Mouse (Mus musculus): Measurements from ENCODE around the gene Nsd1. TPM values are rescaled to one million over a fixed set of nuclear protein-coding genes. Genes with fewer than 3 reads are reported as not detected.

Nsd1 gene
- polyA plus RNA-seq, 1 experiment: 34.1 TPM

DNA sequence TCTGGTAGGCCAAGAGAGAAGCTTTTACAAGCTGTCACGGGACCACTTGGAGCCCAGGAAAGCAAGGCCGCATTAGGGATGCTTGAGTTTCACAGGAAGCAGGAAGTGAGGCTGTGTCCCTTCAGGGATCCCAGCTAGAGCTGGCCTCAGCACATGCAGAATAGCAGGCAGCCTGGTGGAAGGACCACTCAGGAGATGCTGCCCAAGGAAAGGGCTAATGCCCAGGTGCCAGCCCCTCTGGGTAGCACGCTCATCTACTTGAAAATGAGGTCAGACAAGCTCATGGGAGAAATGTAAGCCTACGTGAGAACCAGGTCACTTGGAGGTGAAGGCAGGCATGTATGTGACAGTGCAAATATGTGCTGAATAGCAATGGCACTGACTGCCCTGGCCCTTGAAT lies 117.6 kb downstream of the Nsd1 start:
- H3K4me3 ChIP-seq (ENCODE audit: insufficient read depth, low read depth, low read length): no peak overlapping the region
- H3K27ac ChIP-seq (replicated peaks; ENCODE audit: low read depth, low read length): no peak overlapping the region
- H3K4me1 ChIP-seq (ENCODE audit: control insufficient read depth, insufficient read depth, insufficient read length, low read length): no peaks in the 10 kb centered on the region

DNA sequence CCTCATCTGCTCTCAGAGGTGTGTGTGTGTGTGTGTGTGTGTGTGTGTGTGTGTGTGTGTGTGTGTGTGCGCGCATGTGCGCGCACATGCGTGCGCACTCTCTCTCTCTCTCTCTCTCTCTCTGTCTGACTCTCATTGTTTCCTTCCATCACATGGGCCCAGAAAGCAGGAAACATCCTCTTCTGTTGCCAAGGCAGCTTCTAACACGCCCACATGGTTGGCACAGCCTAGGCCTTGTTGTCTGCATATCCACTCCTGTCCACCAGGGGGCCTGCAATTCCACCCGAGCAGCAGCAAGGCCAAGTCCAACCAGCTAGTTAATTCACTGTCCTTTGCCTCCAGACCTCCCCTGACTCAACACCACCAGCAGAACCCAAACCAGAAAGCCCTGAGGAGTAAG lies 118.1 kb downstream of the Nsd1 start:
- no peak overlapping the region for H3K27ac ChIP-seq (replicated peaks; ENCODE audit: low read depth, low read length)
- H3K4me3 ChIP-seq (ENCODE audit: insufficient read depth, low read depth, low read length): no peak overlapping the region
- no peaks in the 10 kb centered on the region for H3K4me1 ChIP-seq (ENCODE audit: control insufficient read depth, insufficient read depth, insufficient read length, low read length)

DNA sequence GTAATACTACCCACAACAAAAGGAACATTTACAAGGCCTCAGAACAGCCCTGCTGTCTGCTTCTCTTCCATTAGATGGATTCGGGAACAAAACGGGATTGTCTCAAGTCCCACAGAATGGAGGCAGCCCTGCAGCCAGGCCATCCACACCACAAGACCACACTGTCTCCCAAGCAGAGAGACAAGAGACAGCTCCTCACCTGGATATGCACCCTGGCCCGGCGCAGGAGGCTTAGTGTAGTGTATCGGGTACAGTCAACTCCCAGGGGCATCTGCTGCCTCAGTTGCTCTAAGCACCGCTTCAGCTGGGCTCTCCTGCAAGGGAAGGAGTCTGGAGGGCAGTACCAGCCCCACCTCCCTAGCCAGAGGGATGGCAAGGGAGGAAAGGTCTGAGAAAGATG lies 118.6 kb downstream of the Nsd1 start:
- H3K4me3 ChIP-seq (ENCODE audit: insufficient read depth, low read depth, low read length): no peak overlapping the region
- H3K4me1 ChIP-seq (ENCODE audit: control insufficient read depth, insufficient read depth, insufficient read length, low read length): no peaks in the 10 kb centered on the region
- no peak overlapping the region for H3K27ac ChIP-seq (replicated peaks; ENCODE audit: low read depth, low read length)

DNA sequence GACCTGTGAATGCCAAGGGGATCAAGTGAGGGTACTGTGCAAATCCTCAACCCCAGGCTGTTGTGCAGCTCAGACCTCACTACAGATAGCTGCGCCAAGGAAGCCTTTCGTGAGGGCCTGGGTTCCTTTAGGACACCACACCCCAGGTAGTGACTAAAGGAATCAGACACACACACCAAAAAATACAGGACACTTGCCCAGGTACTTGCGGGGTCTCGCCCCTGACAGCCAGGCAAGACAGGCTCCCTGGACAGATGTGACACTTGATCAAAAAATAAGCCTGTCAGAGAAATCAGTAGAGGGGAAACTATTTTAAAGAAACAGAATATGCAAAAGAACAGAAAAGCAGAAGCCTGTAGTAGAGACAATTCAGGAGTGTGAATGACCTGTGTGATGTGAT lies 119.1 kb downstream of the Nsd1 start:
- H3K4me1 ChIP-seq (ENCODE audit: control insufficient read depth, insufficient read depth, insufficient read length, low read length): no peaks in the 10 kb centered on the region
- H3K27ac ChIP-seq (replicated peaks; ENCODE audit: low read depth, low read length): no peak overlapping the region
- peak overlapping the region; percentile 20; the same call in 1 of the 2 replicates for H3K4me3 ChIP-seq (ENCODE audit: insufficient read depth, low read depth, low read length)

DNA sequence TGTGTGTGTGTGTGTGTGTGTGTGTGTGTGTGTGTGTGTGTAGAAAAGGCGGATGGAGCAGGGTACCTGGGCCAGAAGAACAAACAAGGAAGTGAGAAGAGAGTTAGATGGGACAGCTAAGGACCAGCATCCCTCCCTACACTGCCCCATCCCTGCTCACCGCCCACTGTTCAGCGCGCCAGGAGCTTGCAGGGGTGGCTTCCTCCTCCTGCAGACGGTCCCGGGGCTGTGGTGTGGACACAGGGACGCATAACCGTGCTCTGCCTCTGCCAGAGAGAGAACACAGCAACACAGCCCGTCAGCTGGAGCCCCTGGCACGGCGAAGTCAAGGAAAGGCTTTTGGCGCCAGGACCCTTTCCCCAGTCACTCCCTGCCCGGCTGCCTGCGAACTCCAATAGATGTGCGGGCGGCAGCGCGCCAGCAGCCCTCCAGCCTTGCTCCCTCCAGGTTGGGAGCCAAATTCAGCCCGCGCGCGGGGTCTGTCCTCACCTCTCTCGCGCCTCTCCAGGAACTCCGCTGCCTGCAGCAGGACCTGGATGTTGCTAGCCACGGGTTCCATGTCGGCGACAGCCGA lies 119.6 kb downstream of the Nsd1 start:
- Histone ChIP-seq H3K4me3 (ENCODE audit: insufficient read depth, low read depth, low read length) (peak overlapping the region; percentile 52), H3K27ac (replicated peaks; ENCODE audit: low read depth, low read length) (no peak overlapping the region), H3K4me1 (ENCODE audit: control insufficient read depth, insufficient read depth, insufficient read length, low read length) (no peaks in the 10 kb centered on the region)

DNA sequence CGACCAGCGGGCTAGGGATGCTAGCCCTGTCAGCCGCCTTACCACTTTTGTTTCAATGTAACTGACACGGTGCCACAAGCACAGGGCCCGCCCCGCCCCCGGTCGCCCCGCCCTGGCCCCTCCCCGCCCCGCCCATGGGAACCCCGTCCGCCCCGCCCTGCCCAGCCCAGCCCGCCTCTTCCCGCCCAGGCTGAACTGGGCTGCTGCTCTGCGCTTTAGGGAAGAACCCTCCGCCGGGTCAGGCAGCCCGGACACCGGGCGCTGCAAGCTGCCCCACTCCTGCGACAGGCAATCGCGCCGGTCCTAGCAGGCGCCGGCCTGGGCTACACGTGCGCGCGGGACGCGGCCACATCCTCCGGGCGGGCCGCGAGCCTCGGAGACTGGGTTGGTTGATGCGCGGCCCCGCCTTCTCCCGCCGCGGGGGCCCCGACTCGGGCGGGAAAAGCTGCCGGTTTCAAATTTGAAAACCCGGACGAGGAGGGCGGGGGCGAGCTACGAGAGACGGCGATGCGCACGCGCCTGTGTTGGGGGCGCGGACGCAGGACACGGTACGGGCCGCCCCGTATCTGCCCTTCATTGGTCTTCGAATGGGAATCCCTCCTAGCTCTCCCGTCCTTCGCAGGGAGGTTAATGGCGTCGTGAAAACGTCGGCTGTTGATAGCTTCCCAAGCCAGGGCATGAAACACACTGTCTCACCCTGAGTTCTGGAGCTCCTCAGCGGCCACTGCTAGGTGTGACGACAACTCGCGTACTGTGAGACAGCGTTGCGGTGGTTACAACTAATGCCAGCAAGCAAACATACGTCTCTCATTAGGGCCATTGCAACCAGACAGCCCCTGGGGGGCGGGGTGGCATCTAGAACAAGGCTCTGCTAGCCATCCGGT lies 120.3 kb downstream of the Nsd1 start, which contains the start of gene Mxd3:
Gene Mxd3, minus strand, starts transcription at position 141 of the 884 bp plus-strand sequence.
- Histone ChIP-seq H3K4me1 (ENCODE audit: control insufficient read depth, insufficient read depth, insufficient read length, low read length) (no peaks in the 10 kb centered on the region), H3K27ac (replicated peaks; ENCODE audit: low read depth, low read length) (no peak within 1 kb of the TSS), H3K4me3 (ENCODE audit: insufficient read depth, low read depth, low read length) (peak within 1 kb of the TSS; percentile 77)

DNA sequence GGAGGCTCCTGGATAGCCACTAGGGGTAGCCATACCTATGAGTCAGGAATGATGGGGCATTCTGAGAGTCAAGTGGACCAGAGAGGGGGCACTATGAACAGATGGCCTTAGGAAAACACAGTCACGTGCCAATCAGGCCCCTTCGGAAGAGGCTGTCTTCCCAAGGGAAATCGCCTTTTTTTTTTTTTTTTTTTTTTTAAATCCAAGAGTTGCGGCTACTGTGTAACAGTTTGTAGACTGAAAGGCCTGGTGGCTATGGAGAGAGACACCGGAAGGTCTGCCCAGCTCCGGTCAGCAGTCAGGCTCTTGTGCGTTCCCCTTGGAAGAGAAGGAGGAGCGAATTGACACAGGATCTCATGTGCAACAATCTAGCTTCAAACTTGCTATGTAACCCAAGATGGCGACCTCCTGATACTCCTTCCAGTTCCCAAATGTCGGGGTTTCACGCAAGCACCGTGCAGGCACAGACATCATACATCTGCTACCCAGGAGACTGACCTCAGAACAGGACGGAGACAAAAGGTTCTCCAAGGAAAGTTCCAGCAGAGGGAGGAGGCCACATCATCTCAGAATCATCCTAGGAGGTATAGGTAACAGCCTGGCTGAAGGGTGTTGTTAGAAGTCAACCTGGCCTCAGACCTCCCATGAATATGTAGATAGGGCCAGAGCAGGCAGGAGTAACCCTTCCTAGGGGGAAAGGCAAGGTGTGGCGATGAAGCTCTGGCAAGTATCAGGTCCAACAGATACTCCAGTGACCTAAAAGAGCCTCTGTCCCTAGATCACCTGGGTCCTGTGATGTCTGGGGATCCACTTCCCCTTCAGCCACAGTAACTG lies 121.2 kb downstream of the Nsd1 start:
- H3K4me3 ChIP-seq (ENCODE audit: insufficient read depth, low read depth, low read length): peak overlapping the region; percentile 77
- H3K27ac ChIP-seq (replicated peaks; ENCODE audit: low read depth, low read length): no peak overlapping the region

DNA sequence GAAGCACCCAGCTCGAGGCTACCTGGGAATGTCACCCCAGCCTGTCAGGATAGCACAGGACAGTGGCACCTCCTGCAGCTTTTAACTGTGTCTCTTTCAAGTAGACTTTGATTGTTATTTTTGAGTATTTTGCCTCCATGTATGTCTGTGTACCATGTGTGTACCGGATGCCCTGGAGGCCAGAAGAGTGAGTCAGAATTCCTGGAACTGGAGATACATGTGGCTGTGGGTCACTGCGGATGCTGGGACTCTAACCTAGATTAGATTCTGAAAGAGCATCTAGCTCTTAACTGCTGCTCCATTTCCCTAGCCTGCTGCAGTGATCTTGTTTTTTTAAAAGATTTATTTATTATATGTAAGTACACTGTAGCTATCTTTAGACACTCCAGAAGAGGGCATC lies 122.7 kb downstream of the Nsd1 start:
- Histone ChIP-seq H3K4me1 (ENCODE audit: control insufficient read depth, insufficient read depth, insufficient read length, low read length) (no peaks in the 10 kb centered on the region), H3K27ac (replicated peaks; ENCODE audit: low read depth, low read length) (no peak overlapping the region), H3K4me3 (ENCODE audit: insufficient read depth, low read depth, low read length) (no peak overlapping the region)

More for the DNA sequence above, 121.2 kb downstream of the Nsd1 start:
- no peaks in the 10 kb centered on the region for H3K4me1 ChIP-seq (ENCODE audit: control insufficient read depth, insufficient read depth, insufficient read length, low read length)

DNA sequence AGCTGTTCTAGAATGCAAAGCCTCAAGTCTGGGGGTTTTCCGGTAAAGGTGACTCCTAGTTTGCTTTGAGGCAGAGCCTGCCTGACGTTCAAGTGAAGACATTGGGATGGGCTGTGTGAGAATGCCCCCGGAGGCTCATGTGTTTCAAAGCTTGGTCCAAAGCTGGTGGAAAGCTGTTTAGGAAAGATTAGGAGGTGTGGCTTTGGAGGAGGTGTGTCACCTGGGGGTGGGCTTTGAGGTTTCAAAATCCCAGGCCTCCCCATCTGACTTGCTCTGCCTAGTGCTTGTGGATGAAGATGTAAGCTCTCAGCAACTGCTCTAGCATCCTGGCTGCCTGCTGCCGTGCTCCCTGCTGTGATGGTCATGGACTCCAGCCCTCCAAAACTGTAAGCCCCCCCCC lies 126.1 kb downstream of the Nsd1 start:
- Histone ChIP-seq H3K4me1 (ENCODE audit: control insufficient read depth, insufficient read depth, insufficient read length, low read length) (no peaks in the 10 kb centered on the region), H3K27ac (replicated peaks; ENCODE audit: low read depth, low read length) (no peak overlapping the region), H3K4me3 (ENCODE audit: insufficient read depth, low read depth, low read length) (no peak overlapping the region)

DNA sequence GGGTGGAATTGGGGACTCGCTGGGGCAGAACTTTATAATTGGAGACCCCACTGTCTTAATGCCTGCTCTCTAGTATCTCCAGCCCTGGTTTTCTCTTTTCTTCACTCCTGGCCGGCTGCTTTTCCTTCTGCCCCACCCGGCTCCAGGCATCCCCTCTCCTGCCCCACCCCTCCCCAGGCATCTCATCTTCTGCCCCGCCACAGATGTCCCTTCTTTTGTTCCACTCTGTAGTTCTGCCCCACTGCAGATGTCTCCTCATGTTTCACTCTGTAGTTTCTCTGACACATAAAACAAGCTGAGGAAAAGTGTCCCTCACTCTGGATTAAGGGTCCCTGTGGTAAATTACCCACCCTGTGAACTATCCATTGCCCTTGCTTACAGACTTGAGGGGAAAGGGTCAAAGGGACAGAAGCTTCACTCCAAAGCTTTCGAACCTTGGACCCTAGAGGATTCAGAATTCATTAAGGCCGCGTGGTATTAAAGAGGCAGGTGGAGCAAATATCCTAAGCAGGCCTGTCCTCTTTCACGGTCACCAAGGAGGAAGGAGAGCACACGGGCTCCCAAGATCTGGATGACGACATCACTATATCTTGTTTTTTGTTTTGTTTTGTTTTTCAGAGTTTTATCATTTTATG lies 127.9 kb downstream of the Nsd1 start:
- H3K4me1 ChIP-seq (ENCODE audit: control insufficient read depth, insufficient read depth, insufficient read length, low read length): no peaks in the 10 kb centered on the region
- no peak overlapping the region for H3K27ac ChIP-seq (replicated peaks; ENCODE audit: low read depth, low read length)
- H3K4me3 ChIP-seq (ENCODE audit: insufficient read depth, low read depth, low read length): no peak overlapping the region

DNA sequence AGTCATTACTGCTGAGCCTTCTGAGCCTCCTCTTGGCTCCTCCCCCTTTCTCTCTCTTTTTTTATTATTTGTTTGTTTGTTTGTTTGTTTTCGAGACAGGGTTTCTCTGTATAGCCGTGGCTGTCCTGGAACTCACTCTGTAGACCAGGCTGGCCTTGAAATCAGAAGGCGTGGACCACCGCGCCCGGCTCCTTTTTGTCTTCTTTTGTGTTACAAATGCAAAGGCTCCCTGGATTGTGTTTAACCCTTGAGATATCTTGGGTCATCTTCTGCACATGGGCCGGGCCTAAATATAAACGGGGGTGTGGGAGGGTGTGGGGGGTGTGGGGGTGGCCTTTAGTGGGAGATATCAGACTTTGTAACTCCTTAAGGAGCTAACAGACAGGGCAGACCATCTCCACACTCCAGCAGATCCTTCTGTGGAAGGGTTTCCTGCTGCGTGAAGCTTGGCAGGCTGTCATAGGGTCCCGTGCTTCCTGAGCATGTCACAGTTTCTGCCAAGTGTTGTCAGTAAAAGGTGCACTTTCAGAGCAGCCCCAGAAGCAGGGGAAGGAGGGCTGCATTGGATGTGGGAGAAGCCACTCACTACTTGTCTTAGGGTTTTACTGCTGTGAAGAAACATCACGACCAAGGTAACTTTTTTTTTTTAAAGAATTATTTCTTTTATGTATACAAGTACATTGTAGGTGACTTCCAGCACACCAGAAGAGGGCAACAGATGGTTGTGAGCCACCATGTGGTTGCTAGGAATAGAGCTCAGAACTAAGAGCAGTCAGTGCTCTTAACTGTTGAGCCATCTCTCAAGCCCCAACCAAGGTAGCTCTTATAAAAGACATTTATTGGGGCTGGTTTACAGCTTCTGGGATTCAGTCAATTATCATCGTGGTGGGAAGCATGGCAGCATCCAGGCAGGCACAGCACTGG lies 128.8 kb downstream of the Nsd1 start:
- Histone ChIP-seq H3K27ac (replicated peaks; ENCODE audit: low read depth, low read length) (no peak overlapping the region), H3K4me1 (ENCODE audit: control insufficient read depth, insufficient read depth, insufficient read length, low read length) (no peaks in the 10 kb centered on the region), H3K4me3 (ENCODE audit: insufficient read depth, low read depth, low read length) (no peak overlapping the region)

DNA sequence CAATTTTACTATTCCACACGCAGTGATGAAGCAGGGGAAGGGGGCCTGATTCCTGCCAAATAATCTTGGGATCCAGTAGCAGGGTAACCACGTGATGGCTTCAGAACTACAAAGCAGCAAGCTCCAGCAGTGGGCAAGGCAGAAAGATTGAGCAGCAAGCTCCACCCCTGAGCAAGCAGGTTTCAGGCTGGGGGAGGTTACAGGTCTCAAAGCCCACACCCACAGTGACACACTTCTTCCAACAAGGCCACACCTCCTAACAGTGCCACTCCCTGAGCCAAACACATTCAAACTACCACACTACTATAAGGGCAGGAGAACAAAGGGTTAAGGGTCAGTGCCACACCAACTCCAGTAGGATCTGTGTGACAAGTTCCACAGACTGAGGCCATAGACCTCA lies 129.7 kb downstream of the Nsd1 start:
- H3K4me1 ChIP-seq (ENCODE audit: control insufficient read depth, insufficient read depth, insufficient read length, low read length): no peaks in the 10 kb centered on the region
- H3K4me3 ChIP-seq (ENCODE audit: insufficient read depth, low read depth, low read length): no peak overlapping the region
- H3K27ac ChIP-seq (replicated peaks; ENCODE audit: low read depth, low read length): no peak overlapping the region

DNA sequence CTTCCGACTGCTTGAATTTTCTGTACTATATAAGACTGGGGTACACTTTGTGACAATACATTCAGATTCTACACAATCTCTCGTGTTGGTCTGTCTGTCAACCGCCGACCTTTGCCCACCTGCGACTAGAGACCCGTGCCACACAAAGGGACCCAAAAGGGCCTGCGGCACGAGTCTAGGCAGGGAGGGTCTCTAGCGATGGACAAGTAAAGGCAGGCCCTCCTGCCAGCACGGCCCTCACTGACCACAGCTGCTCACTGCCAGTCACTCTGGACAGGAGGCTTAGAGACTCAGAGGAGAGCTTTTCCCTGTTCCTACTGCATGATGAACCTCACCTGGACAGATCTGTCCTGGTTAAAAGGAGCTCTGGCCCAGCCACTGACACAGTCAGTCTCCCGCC lies 132.9 kb downstream of the Nsd1 start:
- Histone ChIP-seq H3K27ac (replicated peaks; ENCODE audit: low read depth, low read length) (no peak overlapping the region), H3K4me1 (ENCODE audit: control insufficient read depth, insufficient read depth, insufficient read length, low read length) (no peaks in the 10 kb centered on the region), H3K4me3 (ENCODE audit: insufficient read depth, low read depth, low read length) (no peak overlapping the region)

DNA sequence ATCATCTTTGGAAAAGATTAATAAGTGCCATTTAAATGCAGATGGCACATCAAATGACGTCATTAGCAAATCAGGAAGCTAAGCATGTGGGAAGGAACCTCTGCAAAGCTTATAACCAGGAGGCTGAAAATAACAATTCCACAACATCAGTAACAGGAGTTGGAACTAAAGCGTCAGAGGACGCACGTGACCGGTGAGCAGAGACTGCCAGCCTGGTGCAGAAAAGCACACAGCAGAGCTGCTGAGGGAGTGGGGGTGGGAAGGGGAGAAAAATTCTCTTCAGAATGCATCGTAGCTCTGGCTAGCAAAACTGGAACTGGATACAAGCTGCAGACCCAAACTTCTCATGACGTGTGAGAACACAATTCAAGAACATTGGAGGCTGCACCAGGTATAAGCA lies 134.7 kb downstream of the Nsd1 start:
- Histone ChIP-seq H3K4me3 (ENCODE audit: insufficient read depth, low read depth, low read length) (no peak overlapping the region), H3K27ac (replicated peaks; ENCODE audit: low read depth, low read length) (no peak overlapping the region), H3K4me1 (ENCODE audit: control insufficient read depth, insufficient read depth, insufficient read length, low read length) (no peaks in the 10 kb centered on the region)

All from brown adipose tissue, adult 24 weeks (tissue).